ENCODE assay signal across 9 mouse cellular contexts in genomic region chr4:46343596-46344260, GRCm38 (mm10). TPM values are rescaled to one million over a fixed set of nuclear protein-coding genes. Genes with fewer than 3 reads are reported as not detected.
A peak's percentile ranks its signal among the peaks of the same experiment; 100 is the strongest.
DNase-seq lines count a peak whose midpoint lies in the region; ATAC-seq and TF ChIP-seq lines count a peak whose summit lies in the region.
"Had no signal": no experiment of that assay in that cellular context is flagged by ENCODE, and none has a peak within 500 bp of the region (broad histone marks: within the 10 kb centered on the region; RNA-seq: fewer than 3 reads in every experiment).

Gene Foxe1 (plus strand): TSS chr4:46343609.

- DNase-seq in kidney, adult 2 months = no peak
- DNase-seq in kidney, postnatal 25 days = no peak
- peak; percentile 30 for DNase-seq in embryo, embryonic 11 days
- no peak for DNase-seq in Muller cell, postnatal 12 days (ENCODE audit: inconsistent ontology term)
- no peak for DNase-seq in cerebellum, postnatal 14 days
- DNase-seq in spleen, adult 12 weeks (ENCODE audit: low spot score) = no peak
- DNase-seq: right cerebral cortex, postnatal 14 days had no signal

- TF ChIP-seq POLR2A in kidney, adult 2 months (IDR thresholded peaks at IDR 0.05; ENCODE audit: low read depth, low read length) = no peak

- no peaks in the 10 kb centered on the region for H3K9me3 ChIP-seq in hindbrain, embryonic 15.5 days
- H3K9me3 ChIP-seq in midbrain, embryonic 16.5 days (replicated peaks; ENCODE audit: control insufficient read depth, low read length, poor library complexity, severe bottlenecking) = no peaks in the 10 kb centered on the region

- no peak within 1 kb of the TSS for H3K27ac ChIP-seq in kidney, adult 2 months (ENCODE audit: insufficient read depth, low read depth, low read length)
- no peak within 1 kb of the TSS for H3K27ac ChIP-seq in hindbrain, embryonic 15.5 days (replicated peaks)
- H3K27ac ChIP-seq in midbrain, embryonic 16.5 days (ENCODE audit: low read length) = no peak within 1 kb of the TSS

- no peaks in the 10 kb centered on the region for H3K36me3 ChIP-seq in kidney, adult 2 months (ENCODE audit: control insufficient read depth, insufficient read depth, low read length)
- H3K36me3 ChIP-seq in hindbrain, embryonic 15.5 days = no peaks in the 10 kb centered on the region
- H3K36me3 ChIP-seq in midbrain, embryonic 16.5 days (ENCODE audit: control insufficient read depth, insufficient read depth, low read length) = no peaks in the 10 kb centered on the region

- TF ChIP-seq CTCF in kidney, adult 2 months (conservative IDR thresholded peaks at IDR 0.05; ENCODE audit: insufficient read depth, insufficient read length, low read depth, low read length) = no peak

- 2% methylated on average over 68 of the region's 70 CpGs for WGBS in kidney, adult 2 months
- under 1% methylated on average over 67 of the region's 70 CpGs for WGBS in hindbrain, embryonic 15.5 days
- WGBS in midbrain, embryonic 16.5 days = 2% methylated on average over 56 of the region's 70 CpGs

- no peak within 1 kb of the TSS for H3K9ac ChIP-seq in hindbrain, embryonic 15.5 days
- 0 out of 2 replicates have a peak within 1 kb of the TSS, but pooled peaks have one; percentile 31 for H3K9ac ChIP-seq in midbrain, embryonic 16.5 days (ENCODE audit: low read depth, low read length)

- no peaks in the 10 kb centered on the region for H3K4me1 ChIP-seq in kidney, adult 2 months (ENCODE audit: control insufficient read depth, insufficient read depth, low read length)
- H3K4me1 ChIP-seq in hindbrain, embryonic 15.5 days (replicated peaks) = peaks cover 21% of the 10 kb centered on the region
- peaks cover 5% of the 10 kb centered on the region for H3K4me1 ChIP-seq in midbrain, embryonic 16.5 days (ENCODE audit: control insufficient read depth, insufficient read depth, low read length)

- peak within 1 kb of the TSS; percentile 56 for H3K4me2 ChIP-seq in hindbrain, embryonic 15.5 days
- peak within 1 kb of the TSS; percentile 52 for H3K4me2 ChIP-seq in midbrain, embryonic 16.5 days (ENCODE audit: low read length)

- ATAC-seq in hindbrain, embryonic 15.5 days (ENCODE audit: low FRiP score, low read depth) = no peak
- 0 out of 2 replicates have a peak, but pooled peaks have one; percentile 17 for ATAC-seq in midbrain, embryonic 16.5 days

- H3K4me3 ChIP-seq in kidney, adult 2 months (ENCODE audit: insufficient read depth, low read depth, low read length) = peak within 1 kb of the TSS; percentile 33
- H3K4me3 ChIP-seq in hindbrain, embryonic 15.5 days = peak within 1 kb of the TSS; percentile 40
- peak within 1 kb of the TSS; percentile 41 for H3K4me3 ChIP-seq in midbrain, embryonic 16.5 days (ENCODE audit: low read depth, low read length)

- H3K27me3 ChIP-seq in kidney, adult 2 months (replicated peaks; ENCODE audit: control insufficient read depth, insufficient read depth, low read length) = peaks cover 24% of the 10 kb centered on the region
- H3K27me3 ChIP-seq in hindbrain, embryonic 15.5 days = peaks cover 95% of the 10 kb centered on the region
- peaks cover 55% of the 10 kb centered on the region for H3K27me3 ChIP-seq in midbrain, embryonic 16.5 days (ENCODE audit: control insufficient read depth, insufficient read depth, low read depth, low read length)

RNA-seq across cellular contexts. Expression of gene Foxe1, which starts in this region (rescaled TPM):
- not detected in 2 replicates for polyA plus RNA-seq in kidney, adult 2 months (2012; rRNA removed)
- not detected in 2 replicates for polyA plus RNA-seq in hindbrain, embryonic 15.5 days (2015; fragmentation: Nextera tagmentation; extraction: Ambion mirVana)
- not detected in 2 replicates for polyA plus RNA-seq in midbrain, embryonic 16.5 days (2015; fragmentation: Nextera tagmentation; extraction: Ambion mirVana)

Comparison
In these comparisons a context has a peak if more than half of its experiments do, and no peak if none do; other contexts are left out.
1. Peak in ATAC-seq, H3K4me3 ChIP-seq, H3K9ac ChIP-seq and H3K4me2 ChIP-seq in midbrain, embryonic 16.5 days; RNA of the gene not detected or under 1 TPM.